Mouse (Mus musculus): ENCODE measurements at regions not wholly inside any gene's neighbourhood (a gene's known extent, or its start where the extent isn't known, plus 50 kb on each side); places are given as distances from the start of the nearest gene placed in this dataset.

DNA sequence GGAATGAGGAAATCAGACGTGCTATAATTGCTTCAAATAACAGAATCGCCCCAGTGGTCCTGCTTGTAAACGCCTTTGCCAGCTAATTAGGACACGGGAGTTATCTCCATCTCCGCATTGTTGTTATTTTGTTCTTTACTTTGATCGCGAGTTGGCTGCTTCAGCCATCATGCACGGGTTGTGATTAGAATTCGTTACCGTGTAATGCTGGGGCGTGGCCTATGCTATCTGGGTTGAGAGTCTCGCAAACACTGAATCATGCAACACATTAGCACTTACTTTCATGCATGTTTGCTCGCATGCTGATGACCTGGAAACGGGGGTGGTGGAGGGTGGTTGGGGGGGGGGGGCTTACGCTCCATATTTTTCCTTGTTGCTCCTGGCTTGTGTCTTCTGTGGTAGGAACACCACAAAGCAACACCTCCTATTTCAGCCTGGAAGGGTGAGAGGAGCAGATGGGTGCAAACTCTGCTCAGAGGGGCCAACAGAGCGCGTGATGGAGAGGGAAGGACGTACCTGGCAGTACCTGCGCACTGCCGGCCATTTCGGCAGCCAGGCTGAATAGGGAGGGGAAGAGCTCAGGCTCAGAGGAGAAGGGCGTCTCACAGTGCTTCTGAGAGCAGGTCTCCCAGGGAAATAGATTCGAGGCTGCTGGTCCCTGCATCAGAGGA is 260.1 kb downstream of the Cd83 start:
- Histone ChIP-seq H3K4me3 (ENCODE audit: low read depth, low read length) (no peak overlapping the region), H3K27ac (ENCODE audit: insufficient read depth, low read depth, low read length) (no peak overlapping the region), H3K4me1 (ENCODE audit: control insufficient read depth, insufficient read depth, insufficient read length, low read length) (no peaks in the 10 kb centered on the region), H3K27me3 (ENCODE audit: control insufficient read depth, insufficient read depth, low read length) (no peaks in the 10 kb centered on the region), H3K36me3 (ENCODE audit: control insufficient read depth, insufficient read depth, low read length) (no peaks in the 10 kb centered on the region)
- TF ChIP-seq CTCF (IDR thresholded peaks at IDR 0.05; ENCODE audit: extremely low read depth, insufficient read length, insufficient replicate concordance, low read depth, low read length) (no peak), POLR2A (IDR thresholded peaks at IDR 0.05; ENCODE audit: low read depth, low read length) (no peak)
- 71% methylated on average over 23 of the region's 23 CpGs for WGBS

DNA sequence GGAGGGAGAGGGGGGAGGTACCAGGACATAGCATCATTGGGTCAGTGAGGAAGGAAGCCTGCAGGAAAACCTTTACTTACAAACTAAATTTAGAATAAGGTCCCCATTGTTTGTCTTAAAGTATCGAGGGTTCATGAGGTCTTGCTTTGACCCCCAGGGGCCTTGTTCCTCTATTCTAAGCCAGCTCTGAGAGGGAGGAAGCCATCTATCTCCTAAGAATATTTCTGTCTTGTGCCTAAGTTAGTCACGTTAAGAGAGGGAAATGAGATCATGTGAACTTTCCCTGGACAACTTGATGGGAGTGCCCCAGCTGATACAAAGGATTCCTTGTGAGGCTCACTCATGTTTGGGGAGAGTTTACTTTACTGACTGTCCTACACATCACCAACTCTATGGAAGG is 261.9 kb downstream of the Cd83 start:
- Histone ChIP-seq H3K27me3 (ENCODE audit: control insufficient read depth, insufficient read depth, low read length) (no peaks in the 10 kb centered on the region), H3K4me3 (ENCODE audit: low read depth, low read length) (no peak overlapping the region), H3K4me1 (ENCODE audit: control insufficient read depth, insufficient read depth, insufficient read length, low read length) (no peaks in the 10 kb centered on the region), H3K27ac (ENCODE audit: insufficient read depth, low read depth, low read length) (no peak overlapping the region), H3K36me3 (ENCODE audit: control insufficient read depth, insufficient read depth, low read length) (no peaks in the 10 kb centered on the region)
- 49% methylated on average over 2 of the region's 2 CpGs for WGBS
- no peak for TF ChIP-seq POLR2A (IDR thresholded peaks at IDR 0.05; ENCODE audit: low read depth, low read length)

- TF ChIP-seq POLR2A (IDR thresholded peaks at IDR 0.05; ENCODE audit: low read depth, low read length) (no peak), CTCF (IDR thresholded peaks at IDR 0.05; ENCODE audit: extremely low read depth, insufficient read length, insufficient replicate concordance, low read depth, low read length) (no peak)
- Histone ChIP-seq H3K27ac (ENCODE audit: insufficient read depth, low read depth, low read length) (no peak overlapping the region), H3K36me3 (ENCODE audit: control insufficient read depth, insufficient read depth, low read length) (no peaks in the 10 kb centered on the region), H3K27me3 (ENCODE audit: control insufficient read depth, insufficient read depth, low read length) (no peaks in the 10 kb centered on the region), H3K4me1 (ENCODE audit: control insufficient read depth, insufficient read depth, insufficient read length, low read length) (peaks cover 8% of the 10 kb centered on the region), H3K4me3 (ENCODE audit: low read depth, low read length) (no peak overlapping the region)
- WGBS = 31% methylated on average over 7 of the region's 7 CpGs
Observed at GRCm38 (mm10) chr13:44054157-44054556, 269.6 kb downstream of the Cd83 start.

GRCm38 (mm10) chr13:44055573-44056491 is 271.3 kb downstream of the Cd83 start:
- TF ChIP-seq CTCF (IDR thresholded peaks at IDR 0.05; ENCODE audit: extremely low read depth, insufficient read length, insufficient replicate concordance, low read depth, low read length) = no peak
- no peak for TF ChIP-seq POLR2A (IDR thresholded peaks at IDR 0.05; ENCODE audit: low read depth, low read length)
- H3K27ac ChIP-seq (ENCODE audit: insufficient read depth, low read depth, low read length) = 0 out of 2 replicates have a peak overlapping the region, but pooled peaks have one; percentile 3
- no peaks in the 10 kb centered on the region for H3K36me3 ChIP-seq (ENCODE audit: control insufficient read depth, insufficient read depth, low read length)
- no peaks in the 10 kb centered on the region for H3K27me3 ChIP-seq (ENCODE audit: control insufficient read depth, insufficient read depth, low read length)
- no peak overlapping the region; the same call in 1 of the 2 replicates for H3K4me3 ChIP-seq (ENCODE audit: low read depth, low read length)
- WGBS = 44% methylated on average over 20 of the region's 20 CpGs
- H3K4me1 ChIP-seq (ENCODE audit: control insufficient read depth, insufficient read depth, insufficient read length, low read length) = peaks cover 12% of the 10 kb centered on the region

GRCm38 (mm10) chr13:44056716-44057115 is 272.1 kb downstream of the Cd83 start:
- H3K27me3 ChIP-seq (ENCODE audit: control insufficient read depth, insufficient read depth, low read length) = no peaks in the 10 kb centered on the region
- peaks cover 12% of the 10 kb centered on the region for H3K4me1 ChIP-seq (ENCODE audit: control insufficient read depth, insufficient read depth, insufficient read length, low read length)
- H3K27ac ChIP-seq (ENCODE audit: insufficient read depth, low read depth, low read length) = no peak overlapping the region
- no peak overlapping the region for H3K4me3 ChIP-seq (ENCODE audit: low read depth, low read length)
- TF ChIP-seq POLR2A (IDR thresholded peaks at IDR 0.05; ENCODE audit: low read depth, low read length) = no peak
- TF ChIP-seq CTCF (IDR thresholded peaks at IDR 0.05; ENCODE audit: extremely low read depth, insufficient read length, insufficient replicate concordance, low read depth, low read length) = no peak
- 88% methylated on average over 9 of the region's 9 CpGs for WGBS
- no peaks in the 10 kb centered on the region for H3K36me3 ChIP-seq (ENCODE audit: control insufficient read depth, insufficient read depth, low read length)

DNA sequence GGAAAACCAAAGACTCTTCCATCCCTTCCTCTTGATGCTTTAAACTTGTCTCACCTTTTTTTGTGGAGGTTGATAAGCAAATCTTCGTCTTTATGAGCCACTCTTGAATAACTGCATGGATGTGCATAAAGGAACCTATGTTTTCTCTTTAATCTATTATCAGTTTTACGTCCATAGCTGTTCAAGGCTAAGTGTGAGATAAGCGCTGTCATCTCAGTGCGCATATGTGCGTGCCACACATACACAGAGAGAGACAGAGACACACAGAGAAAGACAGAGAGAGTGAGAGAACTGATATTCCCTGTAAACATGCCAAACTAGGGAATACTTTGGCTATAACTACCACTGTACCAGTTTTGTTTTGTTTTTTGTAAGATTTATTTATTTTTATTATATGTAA is 273.0 kb downstream of the Cd83 start:
- TF ChIP-seq CTCF (IDR thresholded peaks at IDR 0.05; ENCODE audit: extremely low read depth, insufficient read length, insufficient replicate concordance, low read depth, low read length) (no peak), POLR2A (IDR thresholded peaks at IDR 0.05; ENCODE audit: low read depth, low read length) (no peak)
- WGBS = 80% methylated on average over 5 of the region's 5 CpGs
- no peaks in the 10 kb centered on the region for H3K36me3 ChIP-seq (ENCODE audit: control insufficient read depth, insufficient read depth, low read length)
- H3K27ac ChIP-seq (ENCODE audit: insufficient read depth, low read depth, low read length) = no peak overlapping the region
- H3K4me3 ChIP-seq (ENCODE audit: low read depth, low read length) = no peak overlapping the region
- peaks cover 12% of the 10 kb centered on the region for H3K4me1 ChIP-seq (ENCODE audit: control insufficient read depth, insufficient read depth, insufficient read length, low read length)
- no peaks in the 10 kb centered on the region for H3K27me3 ChIP-seq (ENCODE audit: control insufficient read depth, insufficient read depth, low read length)

DNA sequence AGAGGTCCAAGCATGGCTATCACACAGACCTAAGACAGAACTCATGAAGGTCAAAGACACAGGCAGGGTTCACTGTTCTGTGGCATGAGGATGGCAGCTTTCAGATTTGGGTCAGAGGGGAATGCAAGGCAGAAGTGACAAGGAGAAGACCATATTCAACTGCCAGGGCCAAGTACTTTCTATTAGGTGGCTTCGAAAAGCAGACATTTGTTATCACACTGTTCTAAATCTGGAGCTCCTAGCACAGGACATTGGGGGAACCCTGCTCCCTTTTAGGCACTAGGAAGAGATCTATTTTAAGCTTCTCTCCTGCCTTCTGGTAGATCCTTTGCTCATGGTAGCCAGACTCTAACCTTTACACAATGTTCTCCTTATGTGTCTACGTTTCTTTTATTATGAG is 273.7 kb downstream of the Cd83 start:
- Histone ChIP-seq H3K4me1 (ENCODE audit: control insufficient read depth, insufficient read depth, insufficient read length, low read length) (peaks cover 12% of the 10 kb centered on the region), H3K27me3 (ENCODE audit: control insufficient read depth, insufficient read depth, low read length) (no peaks in the 10 kb centered on the region), H3K27ac (ENCODE audit: insufficient read depth, low read depth, low read length) (no peak overlapping the region), H3K4me3 (ENCODE audit: low read depth, low read length) (no peak overlapping the region), H3K36me3 (ENCODE audit: control insufficient read depth, insufficient read depth, low read length) (no peaks in the 10 kb centered on the region)
- 86% methylated on average over 2 of the region's 2 CpGs for WGBS
- TF ChIP-seq POLR2A (IDR thresholded peaks at IDR 0.05; ENCODE audit: low read depth, low read length) = no peak
- no peak for TF ChIP-seq CTCF (IDR thresholded peaks at IDR 0.05; ENCODE audit: extremely low read depth, insufficient read length, insufficient replicate concordance, low read depth, low read length)

Measured in small intestine, adult 2 months (tissue).